Mouse (Mus musculus) olfactory bulb, adult 2 months (tissue): ENCODE measurements around the gene Gpbp1l1.

Experiments used
- CTCF ChIP-seq: fragments of 200-500 bp; IDR thresholded peaks from 2 replicates; pipeline ENCODE4 v1.5.1; 2012; ENCODE audit warnings: low read depth, mild to moderate bottlenecking, low read length, moderate library complexity; ENCODE audit not compliant: insufficient read depth
- POLR2A ChIP-seq: fragments of 200-500 bp; IDR thresholded peaks from 2 replicates; pipeline ENCODE4 v1.6.1; 2012; ENCODE audit warnings: mild to moderate bottlenecking, low read depth, low read length, moderate library complexity; ENCODE audit not compliant: insufficient read depth

DNA sequence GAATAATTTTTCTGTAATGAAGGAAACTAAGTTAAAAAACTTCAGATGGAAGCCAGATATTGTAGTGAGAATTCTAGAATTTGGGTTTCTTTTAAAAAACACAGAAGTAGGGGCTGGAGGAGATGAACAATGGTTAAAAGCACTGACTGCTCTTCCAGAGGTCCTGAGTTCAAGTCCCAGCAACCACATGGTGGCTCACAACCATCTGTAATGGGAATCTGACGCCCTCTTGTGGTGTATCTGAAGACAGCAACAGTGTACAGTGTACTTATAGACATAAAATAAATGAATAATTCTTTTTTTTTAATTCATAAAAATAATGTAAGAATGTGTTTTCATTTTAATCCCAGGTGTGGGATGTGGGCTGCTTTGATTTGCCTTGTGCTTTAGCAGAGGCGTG lies 26.3 kb upstream of the Gpbp1l1 start:
- TF ChIP-seq CTCF (no peak), POLR2A (no peak)
